Comparison of ENCODE assay signal across 8 mouse cellular contexts in genomic region chr5:33630061-33630460, GRCm38 (mm10). TPM values are rescaled to one million over a fixed set of nuclear protein-coding genes. Genes with fewer than 3 reads are reported as not detected.
A peak's percentile ranks its signal among the peaks of the same experiment; 100 is the strongest.
DNase-seq lines count a peak whose midpoint lies in the region; ATAC-seq and TF ChIP-seq lines count a peak whose summit lies in the region.

No protein-coding gene starts in this region.

- WGBS in kidney, embryonic 15.5 days: 3% methylated on average over 9 of the region's 9 CpGs
- WGBS in forebrain, embryonic 13.5 days: 5% methylated on average over 9 of the region's 9 CpGs
- 5% methylated on average over 9 of the region's 9 CpGs for WGBS in hindbrain, embryonic 15.5 days
- 1% methylated on average over 9 of the region's 9 CpGs for WGBS in lung, adult 2 months

- TF ChIP-seq POLR2A in lung, adult 2 months (IDR thresholded peaks at IDR 0.05; ENCODE audit: borderline replicate concordance, extremely low read depth, low read depth, low read length): no peak

- peak overlapping the region; percentile 58 for H3K9ac ChIP-seq in kidney, embryonic 15.5 days
- H3K9ac ChIP-seq in forebrain, embryonic 13.5 days: peak overlapping the region; percentile 85
- H3K9ac ChIP-seq in hindbrain, embryonic 15.5 days: peak overlapping the region; percentile 61

- H3K4me3 ChIP-seq in kidney, embryonic 15.5 days (replicated peaks): peak overlapping the region; percentile 84
- peak overlapping the region; percentile 79 for H3K4me3 ChIP-seq in forebrain, embryonic 13.5 days
- peak overlapping the region; percentile 66 for H3K4me3 ChIP-seq in hindbrain, embryonic 15.5 days
- peak overlapping the region; percentile 45 for H3K4me3 ChIP-seq in lung, adult 2 months (replicated peaks; ENCODE audit: extremely low read depth, low read depth, low read length)

- H3K27me3 ChIP-seq in kidney, embryonic 15.5 days: no peaks in the 10 kb centered on the region
- H3K27me3 ChIP-seq in forebrain, embryonic 13.5 days: no peaks in the 10 kb centered on the region
- H3K27me3 ChIP-seq in hindbrain, embryonic 15.5 days: no peaks in the 10 kb centered on the region

- peak; percentile 35 for ATAC-seq in kidney, embryonic 15.5 days (replicated peaks; ENCODE audit: low FRiP score)
- peak; percentile 2 for ATAC-seq in activated CD4-positive, CD25-positive, alpha-beta regulatory T cell, adult 4 months
- no peak for ATAC-seq in forebrain, embryonic 13.5 days
- ATAC-seq in hindbrain, embryonic 15.5 days (ENCODE audit: low FRiP score, low read depth): no peak; the same call in 1 of the 2 replicates
- 0 out of 2 replicates have a peak, but pooled peaks have one; percentile 2 for ATAC-seq in neutrophil, adult 5-6 weeks (ENCODE audit: extremely low read depth, insufficient number of reproducible peaks, low FRiP score, poor library complexity, severe bottlenecking)
- no peak for ATAC-seq in granulocyte monocyte progenitor cell, adult 5-6 weeks (replicated peaks; ENCODE audit: poor library complexity, severe bottlenecking)

- peaks cover 6% of the 10 kb centered on the region; the same call in 1 of the 2 replicates for H3K36me3 ChIP-seq in kidney, embryonic 15.5 days
- H3K36me3 ChIP-seq in forebrain, embryonic 13.5 days (ENCODE audit: poor library complexity, severe bottlenecking): peaks cover 8% of the 10 kb centered on the region; the same call in 1 of the 2 replicates
- H3K36me3 ChIP-seq in hindbrain, embryonic 15.5 days: no peaks in the 10 kb centered on the region

- DNase-seq in kidney, adult 9 months: no peak
- no peak for DNase-seq in lung, adult 2 months

- H3K4me1 ChIP-seq in kidney, embryonic 15.5 days: peaks cover 17% of the 10 kb centered on the region
- peaks cover 22% of the 10 kb centered on the region for H3K4me1 ChIP-seq in forebrain, embryonic 13.5 days
- H3K4me1 ChIP-seq in hindbrain, embryonic 15.5 days (replicated peaks): peaks cover 24% of the 10 kb centered on the region
- peaks cover 8% of the 10 kb centered on the region for H3K4me1 ChIP-seq in lung, adult 2 months (ENCODE audit: control insufficient read depth, insufficient read depth, low read length)

- no peaks in the 10 kb centered on the region for H3K9me3 ChIP-seq in kidney, embryonic 15.5 days (replicated peaks)
- H3K9me3 ChIP-seq in forebrain, embryonic 13.5 days (replicated peaks): no peaks in the 10 kb centered on the region
- no peaks in the 10 kb centered on the region for H3K9me3 ChIP-seq in hindbrain, embryonic 15.5 days

- H3K4me2 ChIP-seq in kidney, embryonic 15.5 days: peak overlapping the region; percentile 82
- H3K4me2 ChIP-seq in forebrain, embryonic 13.5 days: peak overlapping the region; percentile 70
- peak overlapping the region; percentile 70 for H3K4me2 ChIP-seq in hindbrain, embryonic 15.5 days

- peak overlapping the region; percentile 77 for H3K27ac ChIP-seq in kidney, embryonic 15.5 days
- H3K27ac ChIP-seq in forebrain, embryonic 13.5 days: peak overlapping the region; percentile 35; the same call in 1 of the 2 replicates
- peak overlapping the region; percentile 82 for H3K27ac ChIP-seq in hindbrain, embryonic 15.5 days (replicated peaks)

- no peak for TF ChIP-seq CTCF in lung, adult 2 months (IDR thresholded peaks at IDR 0.05; ENCODE audit: insufficient read depth, low read length)

RNA-seq across cellular contexts. Expression of gene Gm9903, which starts 0.3 kb away (rescaled TPM):
- polyA plus RNA-seq in kidney, embryonic 15.5 days (2015; fragmentation: Nextera tagmentation; extraction: Ambion mirVana): 0.36 and 0.79 TPM in 2 replicates
- polyA plus RNA-seq in activated CD4-positive, CD25-positive, alpha-beta regulatory T cell, adult 4 months (2017; shearing (Covaris generic)): under 1 TPM; 0.62 to 0.64 TPM
- polyA plus RNA-seq in forebrain, embryonic 13.5 days (2015; fragmentation: Nextera tagmentation; extraction: Ambion mirVana): 0.55 and 0.61 TPM in 2 replicates
- 0.47 and 0.64 TPM in 2 replicates for polyA plus RNA-seq in hindbrain, embryonic 15.5 days (2015; fragmentation: Nextera tagmentation; extraction: Ambion mirVana)
- 0.52 and 0.73 TPM in 2 replicates for polyA plus RNA-seq in lung, adult 2 months (2012; rRNA removed)
- total RNA-seq in neutrophil, adult 5-6 weeks (2017): 1.4 and 1.6 TPM in 2 replicates
- 0.75 TPM in 1 of 2 replicates, not detected in the other for total RNA-seq in granulocyte monocyte progenitor cell, adult 5-6 weeks (2014; fragmentation: Nextera tagmentation)
- 0.15 and 0.30 TPM in 2 replicates for total RNA-seq in granulocyte monocyte progenitor cell, adult 5-6 weeks (2017)

RNA-seq across cellular contexts. Expression of gene Fam53a, which starts 0.6 kb away (rescaled TPM):
- polyA plus RNA-seq in kidney, embryonic 15.5 days (2015; fragmentation: Nextera tagmentation; extraction: Ambion mirVana): 54.5 and 60.4 TPM in 2 replicates
- polyA plus RNA-seq in activated CD4-positive, CD25-positive, alpha-beta regulatory T cell, adult 4 months (2017; shearing (Covaris generic)): 10 to 100 TPM; 23.2 to 28.0 TPM
- 51.0 and 57.7 TPM in 2 replicates for polyA plus RNA-seq in forebrain, embryonic 13.5 days (2015; fragmentation: Nextera tagmentation; extraction: Ambion mirVana)
- polyA plus RNA-seq in hindbrain, embryonic 15.5 days (2015; fragmentation: Nextera tagmentation; extraction: Ambion mirVana): 30.0 and 33.6 TPM in 2 replicates
- polyA plus RNA-seq in lung, adult 2 months (2012; rRNA removed): 37.2 and 39.8 TPM in 2 replicates
- total RNA-seq in neutrophil, adult 5-6 weeks (2017): 15.8 and 16.0 TPM in 2 replicates
- 23.7 and 40.1 TPM in 2 replicates for total RNA-seq in granulocyte monocyte progenitor cell, adult 5-6 weeks (2014; fragmentation: Nextera tagmentation)
- 15.7 and 16.1 TPM in 2 replicates for total RNA-seq in granulocyte monocyte progenitor cell, adult 5-6 weeks (2017)

RNA-seq across cellular contexts. Expression of gene Slbp, which starts 22.3 kb away (rescaled TPM):
- 238 and 247 TPM in 2 replicates for polyA plus RNA-seq in kidney, embryonic 15.5 days (2015; fragmentation: Nextera tagmentation; extraction: Ambion mirVana)
- polyA plus RNA-seq in activated CD4-positive, CD25-positive, alpha-beta regulatory T cell, adult 4 months (2017; shearing (Covaris generic)): 100 to 1,000 TPM; 182 to 187 TPM
- 222 and 225 TPM in 2 replicates for polyA plus RNA-seq in forebrain, embryonic 13.5 days (2015; fragmentation: Nextera tagmentation; extraction: Ambion mirVana)
- 118 and 127 TPM in 2 replicates for polyA plus RNA-seq in hindbrain, embryonic 15.5 days (2015; fragmentation: Nextera tagmentation; extraction: Ambion mirVana)
- 20.4 and 21.3 TPM in 2 replicates for polyA plus RNA-seq in lung, adult 2 months (2012; rRNA removed)
- 122 and 131 TPM in 2 replicates for total RNA-seq in neutrophil, adult 5-6 weeks (2017)
- total RNA-seq in granulocyte monocyte progenitor cell, adult 5-6 weeks (2014; fragmentation: Nextera tagmentation): 154 and 174 TPM in 2 replicates
- total RNA-seq in granulocyte monocyte progenitor cell, adult 5-6 weeks (2017): 251 and 253 TPM in 2 replicates

RNA-seq across cellular contexts. Expression of gene Tacc3, which starts 27.9 kb away (rescaled TPM):
- 192 and 195 TPM in 2 replicates for polyA plus RNA-seq in kidney, embryonic 15.5 days (2015; fragmentation: Nextera tagmentation; extraction: Ambion mirVana)
- polyA plus RNA-seq in activated CD4-positive, CD25-positive, alpha-beta regulatory T cell, adult 4 months (2017; shearing (Covaris generic)): 10 to 100 TPM; 51.6 to 56.2 TPM
- polyA plus RNA-seq in forebrain, embryonic 13.5 days (2015; fragmentation: Nextera tagmentation; extraction: Ambion mirVana): 189 and 190 TPM in 2 replicates
- polyA plus RNA-seq in hindbrain, embryonic 15.5 days (2015; fragmentation: Nextera tagmentation; extraction: Ambion mirVana): 40.9 and 48.9 TPM in 2 replicates
- polyA plus RNA-seq in lung, adult 2 months (2012; rRNA removed): 3.1 and 5.3 TPM in 2 replicates
- 14.6 and 23.7 TPM in 2 replicates for total RNA-seq in neutrophil, adult 5-6 weeks (2017)
- 79.1 and 81.0 TPM in 2 replicates for total RNA-seq in granulocyte monocyte progenitor cell, adult 5-6 weeks (2014; fragmentation: Nextera tagmentation)
- 186 and 201 TPM in 2 replicates for total RNA-seq in granulocyte monocyte progenitor cell, adult 5-6 weeks (2017)

RNA-seq across cellular contexts. Expression of gene Tmem129, which starts 28.2 kb away (rescaled TPM):
- 37.4 and 37.5 TPM in 2 replicates for polyA plus RNA-seq in kidney, embryonic 15.5 days (2015; fragmentation: Nextera tagmentation; extraction: Ambion mirVana)
- 10 to 100 TPM; 26.9 to 27.1 TPM for polyA plus RNA-seq in activated CD4-positive, CD25-positive, alpha-beta regulatory T cell, adult 4 months (2017; shearing (Covaris generic))
- polyA plus RNA-seq in forebrain, embryonic 13.5 days (2015; fragmentation: Nextera tagmentation; extraction: Ambion mirVana): 33.0 and 37.8 TPM in 2 replicates
- 31.4 and 32.7 TPM in 2 replicates for polyA plus RNA-seq in hindbrain, embryonic 15.5 days (2015; fragmentation: Nextera tagmentation; extraction: Ambion mirVana)
- polyA plus RNA-seq in lung, adult 2 months (2012; rRNA removed): 41.5 and 46.1 TPM in 2 replicates
- 21.5 and 22.0 TPM in 2 replicates for total RNA-seq in neutrophil, adult 5-6 weeks (2017)
- total RNA-seq in granulocyte monocyte progenitor cell, adult 5-6 weeks (2014; fragmentation: Nextera tagmentation): 15.0 and 27.7 TPM in 2 replicates
- 19.7 and 26.2 TPM in 2 replicates for total RNA-seq in granulocyte monocyte progenitor cell, adult 5-6 weeks (2017)

Comparison
In these comparisons a context has a peak if more than half of its experiments do, and no peak if none do; other contexts are left out.
1. ATAC-seq: peak in kidney, embryonic 15.5 days (single experiment), activated CD4-positive, CD25-positive, alpha-beta regulatory T cell, adult 4 months (single experiment) and neutrophil, adult 5-6 weeks (single experiment); none in forebrain, embryonic 13.5 days (single experiment), hindbrain, embryonic 15.5 days (single experiment) and granulocyte monocyte progenitor cell, adult 5-6 weeks (single experiment).
2. Peak in every context shown above with its lines, with median percentiles within 50 percentile points of each other: H3K27ac ChIP-seq, H3K4me2 ChIP-seq, H3K4me3 ChIP-seq and H3K9ac ChIP-seq.